Mouse (Mus musculus): Measurements from ENCODE around the gene Thy1.

Thy1 gene

DNA sequence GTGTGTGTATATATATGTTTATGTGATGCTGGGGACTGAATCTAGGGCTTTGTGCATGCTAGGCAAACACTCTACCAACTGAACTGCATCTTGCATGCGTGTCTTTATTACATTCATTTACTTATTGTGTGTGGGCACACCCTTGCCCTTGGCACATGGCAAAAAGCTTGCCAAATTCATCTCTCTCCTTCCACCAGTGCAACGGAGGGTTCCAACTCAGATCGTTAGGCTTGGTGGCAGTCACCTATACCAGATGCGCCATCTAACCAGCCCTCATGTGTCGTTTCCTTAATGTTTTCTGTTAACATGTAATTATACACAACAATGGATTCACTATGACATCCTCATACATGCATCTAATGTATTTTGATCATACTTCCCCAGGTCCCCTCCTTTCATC is 39.1 kb downstream of the Thy1 start:
- no peak for DNase-seq (ENCODE audit: low read depth)

DNA sequence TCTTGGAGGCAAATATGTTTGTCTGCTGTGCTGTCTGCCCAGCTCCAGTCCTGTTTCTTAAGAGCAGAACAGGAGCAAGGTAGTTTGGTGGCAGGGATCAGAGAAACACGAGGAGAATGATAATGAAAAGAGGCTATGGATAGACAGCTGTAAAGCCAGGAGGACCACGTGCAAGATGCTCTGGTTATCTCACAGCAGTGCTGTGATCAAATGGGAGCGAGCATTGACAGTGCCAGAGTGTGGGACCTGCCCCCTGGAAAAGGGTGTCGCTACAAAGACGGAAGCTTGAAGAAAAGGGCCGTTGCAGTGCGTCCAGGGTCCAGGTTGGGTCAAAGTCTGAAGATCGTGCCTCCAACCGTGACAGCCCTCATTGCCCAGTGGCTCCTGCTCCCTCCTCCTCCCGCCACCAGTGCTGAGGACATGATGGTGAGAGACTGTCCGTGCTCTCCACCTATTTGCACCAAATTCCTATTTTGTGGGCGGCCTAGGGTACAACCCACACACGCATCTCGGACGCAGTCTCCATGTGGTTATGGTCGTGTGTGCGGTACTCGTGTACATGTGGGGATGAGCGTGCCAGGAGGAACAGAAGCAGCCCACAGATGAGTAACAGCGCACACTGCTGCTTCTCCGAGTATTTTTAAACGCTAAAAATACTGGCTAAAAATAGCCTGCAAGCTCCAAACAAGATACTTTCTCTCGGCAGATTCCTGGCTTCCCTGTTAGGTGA is 40.4 kb downstream of the Thy1 start:
- no peak for DNase-seq (ENCODE audit: low read depth)

DNA sequence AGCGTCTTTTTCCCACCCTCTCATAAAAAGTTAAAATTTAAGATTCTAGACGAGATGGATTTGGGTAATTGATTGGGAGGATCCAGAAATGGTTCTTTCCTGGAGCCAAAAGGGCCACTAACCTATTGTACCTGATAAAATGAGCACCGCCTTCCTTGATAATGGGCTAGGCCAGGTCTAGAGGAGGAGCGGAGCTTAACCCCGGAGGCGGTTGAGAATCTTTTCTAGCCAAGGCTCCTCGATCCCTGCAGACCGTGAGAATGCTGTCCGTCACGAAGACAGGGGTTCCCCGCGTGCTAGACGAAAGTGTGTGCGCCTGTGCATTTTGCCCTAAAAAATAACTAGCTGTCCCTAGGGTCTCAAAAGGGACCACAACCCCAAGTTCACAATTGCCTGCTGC is 41.1 kb downstream of the Thy1 start:
- no peak for DNase-seq (ENCODE audit: low read depth)

DNA sequence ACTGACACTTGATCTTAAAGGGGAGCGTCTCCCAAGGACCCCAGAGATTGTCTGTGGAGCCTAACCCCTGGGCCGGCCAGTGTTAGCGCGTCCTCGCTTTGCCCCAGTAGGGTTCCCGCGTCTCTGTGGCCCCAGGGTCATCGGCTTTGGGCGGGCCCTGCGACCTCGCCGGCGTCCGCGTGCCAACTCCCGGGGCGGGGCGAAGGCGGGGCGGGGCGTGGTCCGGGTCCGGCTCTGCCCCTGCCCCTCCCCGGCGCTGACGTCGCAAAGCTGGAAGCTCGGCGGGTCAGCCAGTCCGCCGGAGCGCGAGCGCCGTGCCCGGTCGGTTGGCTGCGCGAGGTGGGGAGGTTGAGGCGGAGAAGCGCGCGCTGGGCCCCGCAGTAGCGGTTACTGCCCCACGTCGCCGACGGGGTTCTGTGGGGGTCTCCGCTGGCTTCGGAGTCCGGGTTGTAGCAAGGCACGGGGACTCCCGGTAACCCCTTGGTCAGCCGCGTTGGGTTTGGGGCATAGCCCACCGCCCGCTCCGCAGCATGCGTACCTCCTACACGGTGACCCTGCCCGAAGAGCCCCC is 41.6 kb downstream of the Thy1 start:
- peak; percentile 79 for DNase-seq (ENCODE audit: low read depth)

DNA sequence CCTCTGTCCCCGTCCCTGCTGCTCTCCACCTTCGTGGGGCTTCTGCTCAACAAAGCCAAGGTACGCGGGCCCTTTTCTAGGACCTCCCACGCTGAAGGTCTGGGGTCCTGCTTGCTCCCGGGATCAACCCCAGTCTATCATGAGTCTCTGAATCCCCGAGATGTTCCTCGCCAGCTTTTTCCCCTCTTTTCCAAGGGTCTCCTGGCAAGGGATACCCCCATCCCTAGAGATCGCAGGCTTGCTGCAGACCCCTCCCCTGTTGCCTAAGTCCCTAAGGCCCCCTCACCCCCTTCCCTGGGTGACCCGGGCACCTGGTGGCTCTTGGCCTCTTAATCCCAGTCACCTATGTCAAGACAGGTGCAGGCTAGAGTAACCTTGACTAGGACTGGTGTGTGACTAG is 42.1 kb downstream of the Thy1 start:
- DNase-seq (ENCODE audit: low read depth), result no peak

DNA sequence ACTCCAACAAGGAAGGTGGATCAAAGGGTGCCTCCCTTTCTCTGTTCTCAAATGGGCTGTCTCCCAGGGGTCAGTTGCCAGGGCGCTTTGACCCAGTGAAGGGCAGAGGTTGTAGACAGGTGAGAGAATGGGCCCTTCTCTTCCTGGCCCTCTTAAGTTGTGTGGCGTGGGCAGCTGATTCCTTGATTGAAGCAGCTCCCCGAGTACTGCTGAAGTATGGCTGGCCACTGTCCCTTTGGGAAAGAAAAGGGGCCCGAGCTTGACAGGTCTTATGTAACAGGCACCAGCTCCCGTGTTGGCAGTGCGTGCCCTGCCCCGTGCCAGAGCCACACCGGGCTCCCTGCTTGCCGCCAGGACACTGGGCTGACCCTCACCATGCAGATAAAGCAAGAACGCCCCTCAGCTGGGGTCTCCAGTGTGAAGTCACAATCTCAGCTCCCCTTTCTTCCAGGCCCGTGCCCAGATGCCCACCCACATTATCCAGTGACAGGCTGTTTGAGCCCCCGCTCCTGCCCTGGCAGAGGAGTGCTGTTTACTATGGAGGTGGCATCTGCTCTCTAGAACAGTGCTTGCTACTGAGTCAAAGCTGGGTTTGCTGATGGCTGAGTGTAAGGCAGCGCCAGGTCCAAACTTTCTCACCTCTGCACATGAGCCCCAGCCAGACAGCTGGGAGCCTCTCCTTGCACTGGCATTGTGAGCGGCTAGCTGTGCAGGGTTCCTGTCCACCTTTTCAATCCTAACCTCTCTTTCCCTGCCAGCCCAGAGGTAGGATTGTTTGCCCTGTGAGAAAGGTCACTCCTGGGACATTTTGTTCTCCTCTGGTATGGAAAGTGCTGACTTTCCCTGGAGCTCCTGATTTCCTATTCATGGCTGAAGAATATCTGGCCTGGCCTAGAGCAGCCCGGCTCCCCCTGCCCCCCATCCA is 42.8 kb downstream of the Thy1 start:
- no peak for DNase-seq (ENCODE audit: low read depth)

DNA sequence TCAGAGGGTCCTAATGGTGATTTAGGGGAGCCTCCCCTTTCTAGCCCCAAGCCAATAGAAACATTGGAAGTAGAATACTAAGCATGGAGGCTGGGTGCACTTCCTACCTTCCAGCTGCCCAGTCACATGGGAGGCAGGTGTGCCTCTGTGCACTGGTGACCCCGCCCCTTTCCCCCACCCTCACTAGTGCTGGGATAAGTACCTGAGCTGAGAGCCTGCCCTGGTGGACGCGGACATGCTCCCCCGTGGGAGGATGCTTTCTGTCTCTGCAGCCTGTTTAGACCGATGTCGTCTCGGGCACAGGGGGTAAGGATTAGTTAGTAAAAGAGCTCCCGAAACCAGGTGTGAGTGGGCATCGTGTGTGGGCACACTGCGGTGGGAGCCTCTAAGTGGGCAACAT is 43.8 kb downstream of the Thy1 start:
- no peak for DNase-seq (ENCODE audit: low read depth)

DNA sequence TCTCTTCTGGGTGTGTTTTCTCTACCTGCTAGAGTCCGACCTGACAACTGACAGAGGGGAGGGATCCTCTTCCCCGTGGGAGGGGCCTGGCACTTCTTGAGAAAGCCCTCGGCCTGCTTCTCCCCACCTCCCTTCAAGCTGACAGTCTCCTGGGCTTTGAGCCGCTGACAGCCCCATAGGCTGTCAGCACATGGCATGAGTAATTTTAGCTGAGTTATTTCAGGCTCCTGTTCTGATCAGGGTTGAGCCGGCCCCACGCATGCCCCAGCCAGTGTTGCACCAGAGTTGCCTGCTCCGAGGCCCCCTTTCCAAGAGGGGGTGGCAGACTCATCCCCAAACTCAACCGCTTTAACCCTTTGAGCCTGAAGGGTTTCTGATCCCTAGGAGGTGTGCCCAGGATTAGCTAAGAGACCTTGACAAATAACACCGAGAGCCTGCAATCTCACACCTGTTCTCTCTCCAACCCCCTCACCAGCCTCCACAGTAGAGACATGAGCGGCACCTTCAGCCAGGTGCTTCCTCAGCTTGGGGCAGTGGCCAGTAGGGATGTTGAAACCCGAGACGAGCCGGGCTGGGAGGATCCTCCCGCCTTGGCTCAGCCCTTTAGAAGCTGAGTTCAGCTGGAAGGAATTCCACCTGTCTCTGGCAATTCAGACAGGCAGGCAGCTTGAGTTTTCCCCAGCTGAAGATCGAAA is 44.7 kb downstream of the Thy1 start:
- peak; percentile 28 for DNase-seq (ENCODE audit: low read depth)

DNA sequence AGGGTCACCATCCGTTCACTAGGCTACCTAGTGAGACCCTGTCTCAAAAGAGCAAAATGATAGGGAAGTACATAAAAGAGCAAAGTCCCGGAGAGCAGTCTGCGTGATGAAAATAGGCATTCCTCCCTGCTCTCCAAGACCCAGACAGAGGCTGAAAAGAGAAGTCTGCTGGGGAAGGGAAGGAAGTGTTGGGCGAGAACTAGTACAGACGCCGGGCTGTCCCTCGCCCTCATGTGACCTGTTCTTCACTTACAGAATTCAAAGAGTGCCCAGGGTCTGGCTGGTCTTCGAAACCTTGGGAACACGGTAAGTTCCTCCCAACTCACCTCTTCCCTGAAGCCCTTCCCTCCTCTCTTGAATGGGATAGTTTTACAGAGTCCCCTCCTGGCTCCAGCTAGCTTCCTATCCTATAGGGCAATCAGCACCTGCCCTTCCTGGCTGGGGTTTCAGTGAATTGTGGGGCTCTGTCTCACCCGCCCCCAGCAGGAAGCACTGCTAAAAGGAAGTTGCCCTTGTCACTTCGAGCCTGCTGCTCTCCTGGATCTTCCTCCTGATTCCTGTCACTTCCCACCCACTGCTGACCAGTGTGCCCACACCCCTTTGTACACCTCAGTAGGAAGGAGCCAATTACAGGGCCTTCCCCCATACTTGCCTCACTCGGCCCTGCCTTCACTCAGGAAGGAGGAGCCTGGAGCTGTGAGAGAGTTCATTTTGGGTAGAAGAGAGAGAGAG is 45.9 kb downstream of the Thy1 start:
- DNase-seq (ENCODE audit: low read depth), result peak; percentile 76

DNA sequence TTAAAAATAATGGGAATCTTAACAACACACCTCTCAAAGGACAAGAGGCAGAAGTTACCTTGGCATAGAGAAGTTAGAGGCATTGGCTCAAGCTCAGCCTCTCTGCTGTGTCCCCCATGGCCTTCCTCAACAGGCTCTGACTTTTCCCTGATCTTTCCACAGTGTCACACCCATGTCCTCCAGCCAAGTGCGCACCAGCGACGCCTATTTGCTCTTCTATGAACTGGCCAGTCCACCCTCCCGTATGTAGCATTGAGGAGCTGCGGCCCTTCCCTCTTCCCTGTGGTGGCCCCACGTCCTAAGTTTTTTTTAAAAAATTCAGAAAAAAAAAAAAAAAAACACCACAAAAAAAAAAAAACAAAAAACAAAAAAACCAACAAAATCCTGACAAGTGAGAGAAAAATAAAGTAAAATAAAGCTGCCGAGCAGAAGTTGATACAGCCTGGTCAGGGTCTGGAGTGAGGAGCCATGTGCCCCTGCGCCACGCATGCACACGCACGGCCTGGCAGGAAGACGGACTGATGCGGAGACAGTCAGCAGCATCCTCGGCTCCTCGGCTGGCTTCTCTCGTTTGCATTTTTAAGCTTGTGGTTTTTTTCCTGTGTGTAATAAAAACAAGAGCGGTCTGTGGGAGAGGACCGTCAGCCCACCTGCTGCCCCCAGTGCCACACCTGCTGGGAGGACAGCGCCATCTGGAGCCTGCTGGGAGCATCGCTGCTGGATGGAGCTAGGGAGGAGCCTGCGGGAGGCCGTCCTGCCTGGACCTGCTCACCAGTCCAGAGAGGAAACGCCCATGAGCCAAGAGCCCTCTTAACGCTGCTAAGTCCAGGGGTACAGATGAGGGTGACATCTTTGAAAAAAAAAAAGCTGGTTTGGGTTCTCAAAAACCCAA is 50.7 kb downstream of the Thy1 start:
- DNase-seq (ENCODE audit: low read depth), result peak; percentile 54

DNA sequence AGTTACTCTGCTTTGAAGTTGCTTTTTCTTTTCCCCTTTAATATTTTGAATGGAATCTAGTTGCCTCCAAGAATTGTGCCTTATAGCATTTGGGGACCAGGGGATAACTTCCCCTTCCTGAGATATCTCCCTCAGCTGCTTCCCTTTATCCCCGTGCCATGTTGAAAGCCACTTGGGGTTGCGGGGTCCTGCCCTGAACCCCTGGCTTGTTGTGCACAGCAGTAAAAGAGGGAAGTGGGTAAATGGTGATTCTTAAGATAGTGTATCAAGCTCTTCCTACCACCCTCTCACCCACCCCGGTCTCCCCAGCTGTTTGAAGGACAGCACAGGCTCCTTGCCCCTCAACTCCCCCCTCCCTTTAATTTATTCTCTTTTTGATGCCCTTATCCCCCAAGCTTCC is 51.6 kb downstream of the Thy1 start:
- DNase-seq (ENCODE audit: low read depth), result no peak

DNA sequence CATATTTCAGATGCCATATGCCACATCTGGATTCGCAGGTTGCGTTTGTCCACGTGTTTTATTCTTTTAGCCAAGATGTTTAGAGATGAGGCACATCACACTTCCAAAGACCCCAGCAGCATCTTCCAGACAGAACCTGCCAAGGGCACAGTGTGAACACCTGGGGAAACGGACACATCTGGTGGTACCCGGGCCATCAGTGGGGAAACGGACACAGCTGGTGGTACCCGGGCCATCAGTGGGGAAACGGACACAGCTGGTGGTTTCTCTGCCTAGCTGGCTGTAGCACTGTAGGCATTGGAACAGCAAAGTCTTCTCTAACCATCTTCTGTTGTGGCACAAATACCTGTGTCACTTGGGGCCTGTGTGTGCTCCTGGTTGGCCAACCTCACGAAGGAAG is 52.6 kb downstream of the Thy1 start:
- no peak for DNase-seq (ENCODE audit: low read depth)

DNA sequence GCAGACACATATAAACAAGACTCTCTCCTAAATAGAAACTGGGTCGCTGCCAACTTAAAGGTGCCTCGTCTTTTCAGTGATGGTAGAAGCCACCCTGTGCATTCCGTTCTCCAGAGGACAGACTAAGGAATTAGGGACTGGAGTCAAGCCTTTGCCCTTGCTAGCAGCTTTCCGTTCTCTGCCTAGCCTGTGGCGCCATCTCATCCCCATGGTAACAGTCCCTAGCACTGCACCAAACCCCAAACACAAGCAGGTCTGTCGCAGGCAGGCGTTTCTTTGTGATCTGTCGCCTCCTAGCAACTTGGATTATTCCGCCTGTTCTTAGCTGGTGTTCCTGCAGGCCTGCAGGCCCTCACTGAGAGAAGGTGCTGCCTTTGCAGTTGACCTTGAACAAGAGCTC is 53.4 kb downstream of the Thy1 start:
- no peak for DNase-seq (ENCODE audit: low read depth)
